Mouse (Mus musculus) heart, adult 2 months (tissue): ENCODE data around the gene Clec2g. TPM values are rescaled to one million over a fixed set of nuclear protein-coding genes. Genes with fewer than 3 reads are reported as not detected.

Experiments
- DNase-seq, 2 experiments: peaks; one replicate each; pipeline ENCODE4 v3.0.0; 2021
- H3K27ac ChIP-seq: fragments of 200-600 bp; 2 replicates; pipeline ENCODE4 v1.8.1; 2022
- H3K27me3 ChIP-seq: fragments of 200-500 bp; 2 replicates; pipeline ENCODE4 v1.6.1; 2012; ENCODE audit warnings: mild to moderate bottlenecking, low read length, inconsistent platforms, mixed read lengths; ENCODE audit not compliant: control insufficient read depth, insufficient read depth
- H3K36me3 ChIP-seq: fragments of 200-500 bp; 2 replicates; pipeline ENCODE4 v1.6.1; 2012; ENCODE audit warnings: low read length, inconsistent platforms; ENCODE audit not compliant: control insufficient read depth, insufficient read depth
- H3K4me1 ChIP-seq: fragments of 200-500 bp; 2 replicates; pipeline ENCODE4 v1.6.1; 2011; ENCODE audit warnings: low read length; ENCODE audit not compliant: control insufficient read depth, insufficient read depth
- H3K4me3 ChIP-seq: fragments of 200-600 bp; 2 replicates; pipeline ENCODE4 v1.8.1; 2022
- H3K79me2 ChIP-seq: fragments of 200-500 bp; replicated peaks from 2 replicates; pipeline ENCODE4 v1.6.1; 2012; ENCODE audit warnings: mild to moderate bottlenecking, inconsistent platforms, low read length, moderate library complexity, mixed read lengths; ENCODE audit not compliant: control insufficient read depth, insufficient read depth
- H3K9ac ChIP-seq: fragments of 200-500 bp; 2 replicates; pipeline ENCODE4 v1.6.1; 2012; ENCODE audit warnings: low read depth, mild to moderate bottlenecking, control low read depth, inconsistent platforms, low read length, mixed read lengths
- CTCF ChIP-seq: fragments of 200-600 bp; IDR thresholded peaks from 2 replicates; pipeline ENCODE4 v1.8.1; 2022; ENCODE audit warnings: antibody characterized with exemption, mild to moderate bottlenecking, moderate library complexity
- EP300 ChIP-seq: fragments of 200-500 bp; IDR thresholded peaks from 2 replicates; pipeline ENCODE4 v1.6.1; 2011; ENCODE audit warnings: low read depth, low read length, control low read depth; ENCODE audit not compliant: insufficient read depth
- POLR2A ChIP-seq: fragments of 200-500 bp; IDR thresholded peaks from 2 replicates; pipeline ENCODE4 v1.6.1; 2011; ENCODE audit warnings: mild to moderate bottlenecking, low read depth, low read length, control low read depth; ENCODE audit not compliant: insufficient read depth
- WGBS: fragments of 180-500 bp; shearing (Covaris S2); methylation state at CpG from one replicate; pipeline ENCODE4 v1.1.7; 2018; 5-methylcytosine and 5-hydroxymethylcytosine counted together
- intact Hi-C: fragments of 180-260 bp; cut with DNase I; formaldehyde crosslinking; loops from one replicate; pipeline ENCODE4 v1.15.1; 2025
- polyA plus RNA-seq: library from polyadenylated mRNA; depleted of rRNA; stranded (reverse); fragments of >200 nt; gene quantifications from 2 replicates; pipeline ENCODE4 v1.2.3, GENCODE M21; 2012
- total RNA-seq, 2 experiments: library from RNA; stranded (reverse); gene quantifications; 2 replicates each; pipeline ENCODE4 v1.2.3; 2021

Clec2g gene
- total and polyA plus RNA-seq, 3 experiments = 1.5 to 2.9 TPM; not detected in 1

- whole genome bisulfite sequencing = 62% methylated on average over 1 of the region's 1 CpGs
These were observed 78.8 kb downstream of the Clec2g start for GRCm38 (mm10) chr6:129012966-129013365.

GRCm38 (mm10) chr6:129013762-129014276 is 79.6 kb downstream of the Clec2g start:
- WGBS = 80% methylated on average over 5 of the region's 5 CpGs
- Histone ChIP-seq H3K9ac (no peak overlapping the region), H3K79me2 (no peaks in the 10 kb centered on the region), H3K36me3 (no peaks in the 10 kb centered on the region), H3K4me1 (no peaks in the 10 kb centered on the region), H3K27ac (no peak overlapping the region), H3K4me3 (no peak overlapping the region), H3K27me3 (no peaks in the 10 kb centered on the region)
- no peak for TF ChIP-seq EP300
- no peak for TF ChIP-seq CTCF
- TF ChIP-seq POLR2A = no peak
- intact Hi-C loops = no loop called here
- DNase-seq = no peak

More at GRCm38 (mm10) chr6:129012966-129013365, 78.8 kb downstream of the Clec2g start:
- Histone ChIP-seq H3K27me3 (no peaks in the 10 kb centered on the region), H3K79me2 (no peaks in the 10 kb centered on the region), H3K4me3 (no peak overlapping the region), H3K9ac (no peak overlapping the region), H3K4me1 (no peaks in the 10 kb centered on the region), H3K36me3 (no peaks in the 10 kb centered on the region), H3K27ac (no peak overlapping the region)
- no peak for TF ChIP-seq EP300
- no peak for TF ChIP-seq CTCF
- no peak for TF ChIP-seq POLR2A
- intact Hi-C loops = no loop called here
- no peak for DNase-seq

- Histone ChIP-seq H3K27ac (no peak overlapping the region), H3K27me3 (no peaks in the 10 kb centered on the region), H3K36me3 (no peaks in the 10 kb centered on the region), H3K79me2 (no peaks in the 10 kb centered on the region), H3K4me3 (no peak overlapping the region), H3K9ac (no peak overlapping the region), H3K4me1 (no peaks in the 10 kb centered on the region)
- intact Hi-C loops = no loop called here
- DNase-seq = no peak
- TF ChIP-seq EP300 (no peak), CTCF (no peak), POLR2A (no peak)
- WGBS = 76% methylated on average over 1 of the region's 1 CpGs
These were observed 80.2 kb downstream of the Clec2g start for GRCm38 (mm10) chr6:129014399-129014798.

- WGBS = 81% methylated on average over 8 of the region's 8 CpGs
- Histone ChIP-seq H3K27ac (no peak overlapping the region), H3K36me3 (no peaks in the 10 kb centered on the region; the same call in 1 of the 2 replicates), H3K4me3 (no peak overlapping the region), H3K4me1 (no peaks in the 10 kb centered on the region; the same call in 1 of the 2 replicates), H3K27me3 (no peaks in the 10 kb centered on the region), H3K79me2 (no peaks in the 10 kb centered on the region), H3K9ac (no peak overlapping the region)
- intact Hi-C loops = no loop called here
- DNase-seq = no peak
- TF ChIP-seq EP300 = no peak
- no peak for TF ChIP-seq CTCF
- TF ChIP-seq POLR2A = no peak
These were observed 93.5 kb downstream of the Clec2g start for GRCm38 (mm10) chr6:129027451-129028248.

- DNase-seq = no peak
- Histone ChIP-seq H3K4me3 (no peak overlapping the region), H3K4me1 (no peaks in the 10 kb centered on the region; the same call in 1 of the 2 replicates), H3K9ac (no peak overlapping the region), H3K27ac (peak overlapping the region; percentile 53), H3K27me3 (no peaks in the 10 kb centered on the region), H3K79me2 (no peaks in the 10 kb centered on the region), H3K36me3 (no peaks in the 10 kb centered on the region; the same call in 1 of the 2 replicates)
- no peak for TF ChIP-seq POLR2A
- TF ChIP-seq CTCF = no peak
- TF ChIP-seq EP300 = no peak
- WGBS = 57% methylated on average over 6 of the region's 6 CpGs
- intact Hi-C loops = loop anchor here (5.0 kb wide), 2 partner anchors 37 to 227 kb away; no protein-coding TSS in a partner anchor
These were observed 96.1 kb downstream of the Clec2g start for GRCm38 (mm10) chr6:129030175-129030824.
